Mouse (Mus musculus) bone marrow, adult 2 months (tissue): ENCODE results near the gene Pds5a.

Experiments used
- CTCF ChIP-seq: fragments of 200-500 bp; IDR thresholded peaks from 2 replicates; pipeline ENCODE4 v1.5.1; 2011; ENCODE audit warnings: low read length, control low read depth; ENCODE audit not compliant: control insufficient read depth, insufficient read depth
- POLR2A ChIP-seq: fragments of 200-500 bp; IDR thresholded peaks from 2 replicates; pipeline ENCODE4 v1.6.1; 2011; ENCODE audit warnings: low read depth, mild to moderate bottlenecking, control low read depth, low read length, borderline replicate concordance; ENCODE audit not compliant: control insufficient read depth

- TF ChIP-seq POLR2A (no peak), CTCF (no peak)
Observed at GRCm38 (mm10) chr5:65706979-65707378, 8.9 kb upstream of the Pds5a start.
